Mouse (Mus musculus): ENCODE data around the gene Arvcf.

GRCm38 (mm10) chr16:18413032-18413816 lies 65.2 kb downstream of the Arvcf start:
- TF ChIP-seq CTCF (IDR thresholded peaks at IDR 0.05; ENCODE audit: low read depth, low read length) (no peak), POLR2AphosphoS5 (IDR thresholded peaks at IDR 0.05; ENCODE audit: insufficient replicate concordance, low read depth, low read length) (no peak)
